Mouse (Mus musculus) hematopoietic multipotent progenitor cell, adult 10-12 weeks (in vitro differentiated cells): Measurements from ENCODE around the gene Nop14. TPM values are rescaled to one million over a fixed set of nuclear protein-coding genes. Genes with fewer than 3 reads are reported as not detected.

ENCODE experiments used
- polyA plus RNA-seq: library from polyadenylated mRNA; stranded (reverse); fragments of >175 nt; gene quantifications from 2 replicates; pipeline ENCODE4 v1.2.3, GENCODE M21; 2012; ENCODE audit warnings: low replicate concordance

Nop14 gene
- 16.8 and 17.9 TPM in 2 replicates for polyA plus RNA-seq

DNA sequence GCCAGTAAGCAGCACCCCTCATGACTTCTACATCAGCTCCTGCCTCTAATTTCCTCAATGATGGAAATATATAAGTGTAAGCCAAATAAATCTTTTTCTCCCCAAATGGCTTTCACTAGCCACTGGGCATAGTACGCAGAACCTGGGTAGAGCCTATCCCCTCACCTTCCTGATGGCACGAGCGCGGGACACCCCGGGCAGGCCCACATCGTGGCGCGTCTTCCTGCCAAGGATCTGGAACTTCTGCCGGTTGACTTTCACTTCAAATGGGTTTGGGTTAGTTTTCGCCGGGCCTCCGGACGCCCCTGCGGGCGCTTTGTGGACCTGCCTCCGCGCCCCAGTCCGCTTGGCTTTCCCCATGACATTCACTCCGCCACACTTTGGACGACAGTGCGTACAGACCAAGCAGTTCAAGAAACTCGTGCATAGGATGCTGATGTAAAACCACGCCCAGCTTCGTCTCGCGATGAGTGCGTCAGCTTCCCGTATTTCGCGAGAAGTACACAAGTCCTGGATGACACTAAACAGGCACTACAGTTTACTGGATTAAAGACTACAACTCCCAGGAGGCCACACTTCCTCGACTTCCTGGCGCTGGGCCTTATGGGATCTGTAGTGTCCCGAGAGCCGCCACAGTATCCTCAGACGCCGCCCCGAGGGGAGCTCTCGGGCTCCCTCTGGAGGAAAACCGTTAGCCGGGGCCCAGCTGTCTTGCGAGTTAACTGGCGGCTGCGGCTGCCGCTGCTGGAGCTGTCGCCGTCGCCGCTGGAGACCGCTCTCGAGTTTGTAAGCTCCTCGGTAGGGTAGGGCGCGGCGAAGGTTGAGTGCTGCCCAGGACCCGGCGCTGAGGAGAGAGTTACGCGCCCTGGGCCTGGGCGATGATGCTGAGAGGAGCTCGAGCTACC lies at the start of gene Nop14, which contains the start of gene Grk4:
Gene Nop14 (minus strand): TSS at position 463 of the 905 bp plus-strand sequence.
Gene Grk4 (plus strand): TSS at position 694 of the 905 bp plus-strand sequence.

DNA sequence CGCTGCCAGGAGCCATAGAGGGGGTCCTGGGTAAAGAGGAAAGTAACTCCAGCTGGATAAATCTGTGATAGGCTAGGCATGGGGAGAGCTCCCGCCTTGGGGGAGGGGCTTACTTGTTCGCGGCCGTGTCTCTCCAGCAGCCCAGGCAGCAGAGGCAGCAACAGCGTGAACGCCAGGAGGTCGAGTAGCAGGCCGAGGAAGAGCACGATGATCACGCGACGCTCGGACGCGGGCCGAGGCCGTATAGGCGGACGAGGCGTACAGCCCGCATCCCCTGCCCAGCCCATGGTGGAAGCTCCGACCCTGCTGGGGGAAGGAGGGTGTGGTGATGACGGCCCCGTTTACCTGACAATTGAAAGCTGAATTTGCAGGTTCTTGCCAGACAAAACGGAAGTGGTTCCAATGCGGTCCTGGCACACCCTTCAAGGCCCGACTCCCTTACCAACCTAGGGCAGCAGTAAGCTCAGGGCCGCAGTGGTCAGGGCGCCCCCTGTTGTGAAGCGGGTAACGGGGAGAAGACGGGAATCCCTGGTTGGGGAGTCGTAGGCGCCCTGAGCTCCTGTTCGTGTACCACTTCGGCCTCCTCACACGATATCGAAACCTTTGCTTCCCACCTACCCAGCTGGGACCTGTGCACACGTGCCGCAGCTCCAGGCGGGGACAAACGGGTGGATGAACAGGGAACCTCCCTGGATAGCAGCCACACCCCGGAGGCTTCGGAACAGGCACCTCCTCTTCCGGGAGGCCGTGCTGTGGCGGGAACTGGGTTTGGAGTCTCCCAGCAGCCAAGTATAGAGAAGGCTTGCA lies 23.3 kb downstream of the Nop14 start, which contains the start of gene Mfsd10:
Gene Mfsd10 (minus strand): TSS at position 732 of the 807 bp plus-strand sequence.

Other genes starting within 250 kb of the Nop14 start
- 9.3 and 14.2 TPM in 2 replicates for gene Tnip2, start 146.2 kb downstream of the Nop14 start, polyA plus RNA-seq
- 90.1 and 98.1 TPM in 2 replicates for gene Sh3bp2, start 134.3 kb downstream of the Nop14 start, polyA plus RNA-seq
- 443 and 592 TPM in 2 replicates for gene Add1, start 86.5 kb downstream of the Nop14 start, polyA plus RNA-seq
- 177 and 427 TPM in 2 replicates for gene Mfsd10, start 22.9 kb downstream of the Nop14 start, polyA plus RNA-seq
- 1.2 and 2.6 TPM in 2 replicates for gene Grk4, start 231 bp upstream of the Nop14 start, polyA plus RNA-seq
- 4.7 and 7.9 TPM in 2 replicates for gene Htt, start 101.6 kb upstream of the Nop14 start, polyA plus RNA-seq
- gene Msantd1, start 247.9 kb upstream of the Nop14 start, polyA plus RNA-seq: 0.21 and 0.30 TPM in 2 replicates